Mouse (Mus musculus) liver, embryonic 14.5 days (tissue): ENCODE measurements at regions not wholly inside any gene's neighbourhood (a gene's known extent, or its start where the extent isn't known, plus 50 kb on each side); places are given as distances from the start of the nearest gene placed in this dataset.
"Not testable (repeated sequence)": the region's sequence is repeated elsewhere in the genome, so short reads cannot be mapped to it uniquely, and the experiment has no call there.

Experiments
- CTCF ChIP-seq: IDR thresholded peaks from 2 replicates; pipeline ENCODE4 v1.5.1; 2016; ENCODE audit warnings: antibody characterized with exemption, low read depth, control low read depth
- EP300 ChIP-seq: IDR thresholded peaks from 2 replicates; pipeline ENCODE4 v1.6.1; 2016; ENCODE audit warnings: antibody characterized with exemption, low read depth

- not testable (repeated sequence) for TF ChIP-seq CTCF, EP300
Measured at GRCm38 (mm10) chr3:96351623-96352022, 57.9 kb upstream of the Fcgr1 start.
